Mouse (Mus musculus) limb, embryonic 10.5 days (tissue): ENCODE results near the gene Grik4. TPM values are rescaled to one million over a fixed set of nuclear protein-coding genes. Genes with fewer than 3 reads are reported as not detected.

Experiments used
- DNase-seq: peaks from one replicate; pipeline ENCODE4 v3.0.0-alpha.2; 2017; ENCODE audit warnings: low spot score
- H3K27ac ChIP-seq: fragments of 300-500 bp; sonication (generic); 2 replicates; pipeline ENCODE4 v1.5.1; 2016; ENCODE audit warnings: mild to moderate bottlenecking
- H3K27me3 ChIP-seq: fragments of 300-500 bp; sonication (generic); 2 replicates; pipeline ENCODE4 v1.6.1; 2016; ENCODE audit warnings: low read depth, mild to moderate bottlenecking; ENCODE audit not compliant: poor library complexity, severe bottlenecking
- H3K36me3 ChIP-seq: fragments of 300-500 bp; sonication (generic); 2 replicates; pipeline ENCODE4 v1.6.1; 2016; ENCODE audit warnings: mild to moderate bottlenecking, moderate library complexity
- H3K4me1 ChIP-seq: fragments of 300-500 bp; sonication (generic); 2 replicates; pipeline ENCODE4 v1.6.1; 2016
- H3K4me3 ChIP-seq: fragments of 300-500 bp; sonication (generic); 2 replicates; pipeline ENCODE4 v1.5.1; 2016; ENCODE audit warnings: mild to moderate bottlenecking, moderate library complexity
- H3K9me3 ChIP-seq: fragments of 300-500 bp; sonication (generic); replicated peaks from 2 replicates; pipeline ENCODE4 v1.6.1; 2016; ENCODE audit warnings: mild to moderate bottlenecking
- WGBS: fragments of 180-500 bp; shearing (Covaris S2); methylation state at CpG from one replicate; pipeline ENCODE4 v1.1.7; 2016; 5-methylcytosine and 5-hydroxymethylcytosine counted together
- polyA plus RNA-seq: library from polyadenylated mRNA; unstranded; fragments of >200 nt; fragmentation: Nextera tagmentation; extraction: Ambion mirVana; gene quantifications from 2 replicates; pipeline ENCODE4 v1.2.1, GENCODE M21; 2016

Grik4 gene
- polyA plus RNA-seq, 1 experiment from 2014 or later, result 2.2 TPM

GRCm38 (mm10) chr9:42503709-42504108, 440.6 kb downstream of the Grik4 start:
- Histone ChIP-seq H3K36me3 (no peaks in the 10 kb centered on the region), H3K9me3 (no peaks in the 10 kb centered on the region), H3K4me3 (no peak overlapping the region), H3K27me3 (no peaks in the 10 kb centered on the region), H3K27ac (no peak overlapping the region), H3K4me1 (peaks cover 13% of the 10 kb centered on the region)
- WGBS, result 76% methylated on average over 4 of the region's 4 CpGs
- no peak for DNase-seq

- H3K36me3 ChIP-seq, result no peaks in the 10 kb centered on the region
- no peak overlapping the region for H3K4me3 ChIP-seq
- no peaks in the 10 kb centered on the region for H3K27me3 ChIP-seq
- WGBS, result 71% methylated on average over 2 of the region's 2 CpGs
- no peaks in the 10 kb centered on the region for H3K9me3 ChIP-seq
- no peaks in the 10 kb centered on the region for H3K4me1 ChIP-seq
- no peak overlapping the region for H3K27ac ChIP-seq
- DNase-seq, result no peak
Measured at GRCm38 (mm10) chr9:42496296-42496695, 448.0 kb downstream of the Grik4 start.

GRCm38 (mm10) chr9:42491780-42492179, 452.5 kb downstream of the Grik4 start:
- DNase-seq, result no peak
- H3K9me3 ChIP-seq, result no peaks in the 10 kb centered on the region
- no peaks in the 10 kb centered on the region for H3K36me3 ChIP-seq
- 90% methylated on average over 9 of the region's 9 CpGs for WGBS
- H3K4me1 ChIP-seq, result no peaks in the 10 kb centered on the region
- H3K27me3 ChIP-seq, result no peaks in the 10 kb centered on the region
- no peak overlapping the region for H3K27ac ChIP-seq
- no peak overlapping the region for H3K4me3 ChIP-seq

GRCm38 (mm10) chr9:42490589-42491382, 453.5 kb downstream of the Grik4 start:
- H3K36me3 ChIP-seq, result no peaks in the 10 kb centered on the region
- no peaks in the 10 kb centered on the region for H3K4me1 ChIP-seq
- no peaks in the 10 kb centered on the region for H3K27me3 ChIP-seq
- DNase-seq, result no peak
- H3K9me3 ChIP-seq, result no peaks in the 10 kb centered on the region
- no peak overlapping the region for H3K27ac ChIP-seq
- WGBS, result 85% methylated on average over 16 of the region's 16 CpGs
- H3K4me3 ChIP-seq, result no peak overlapping the region

- DNase-seq, result no peak
- 94% methylated on average over 1 of the region's 1 CpGs for WGBS
- H3K4me3 ChIP-seq, result no peak overlapping the region
- peaks cover 5% of the 10 kb centered on the region for H3K4me1 ChIP-seq
- no peak overlapping the region for H3K27ac ChIP-seq
- H3K27me3 ChIP-seq, result no peaks in the 10 kb centered on the region
- H3K9me3 ChIP-seq, result no peaks in the 10 kb centered on the region
- H3K36me3 ChIP-seq, result no peaks in the 10 kb centered on the region
Measured at GRCm38 (mm10) chr9:42488071-42488470, 456.2 kb downstream of the Grik4 start.

GRCm38 (mm10) chr9:42486913-42487312, 457.4 kb downstream of the Grik4 start:
- no peak overlapping the region for H3K4me3 ChIP-seq
- 84% methylated on average over 4 of the region's 4 CpGs for WGBS
- H3K4me1 ChIP-seq, result peaks cover 5% of the 10 kb centered on the region
- no peaks in the 10 kb centered on the region for H3K36me3 ChIP-seq
- no peak overlapping the region for H3K27ac ChIP-seq
- H3K27me3 ChIP-seq, result no peaks in the 10 kb centered on the region
- no peak for DNase-seq
- H3K9me3 ChIP-seq, result no peaks in the 10 kb centered on the region

GRCm38 (mm10) chr9:42484667-42485066, 459.6 kb downstream of the Grik4 start:
- DNase-seq, result no peak
- Histone ChIP-seq H3K9me3 (no peaks in the 10 kb centered on the region), H3K27me3 (no peaks in the 10 kb centered on the region), H3K27ac (no peak overlapping the region), H3K4me3 (no peak overlapping the region), H3K4me1 (peaks cover 5% of the 10 kb centered on the region), H3K36me3 (no peaks in the 10 kb centered on the region)
- 96% methylated on average over 1 of the region's 1 CpGs for WGBS

GRCm38 (mm10) chr9:42482944-42483343, 461.3 kb downstream of the Grik4 start:
- Histone ChIP-seq H3K36me3 (no peaks in the 10 kb centered on the region), H3K9me3 (no peaks in the 10 kb centered on the region), H3K4me1 (peaks cover 5% of the 10 kb centered on the region), H3K27me3 (no peaks in the 10 kb centered on the region), H3K4me3 (no peak overlapping the region), H3K27ac (no peak overlapping the region)
- no peak for DNase-seq
- 88% methylated on average over 1 of the region's 1 CpGs for WGBS

GRCm38 (mm10) chr9:42476166-42476565, 468.1 kb downstream of the Grik4 start:
- H3K9me3 ChIP-seq, result no peaks in the 10 kb centered on the region
- 90% methylated on average over 4 of the region's 4 CpGs for WGBS
- no peaks in the 10 kb centered on the region for H3K36me3 ChIP-seq

GRCm38 (mm10) chr9:42474244-42474643, 470.0 kb downstream of the Grik4 start:
- 88% methylated on average over 8 of the region's 8 CpGs for WGBS
- Histone ChIP-seq H3K36me3 (peaks cover 4% of the 10 kb centered on the region; the same call in 1 of the 2 replicates), H3K27me3 (no peaks in the 10 kb centered on the region), H3K9me3 (no peaks in the 10 kb centered on the region), H3K4me3 (no peak overlapping the region), H3K27ac (no peak overlapping the region), H3K4me1 (peaks cover 11% of the 10 kb centered on the region)
- no peak for DNase-seq

More at GRCm38 (mm10) chr9:42476166-42476565, 468.1 kb downstream of the Grik4 start:
- Histone ChIP-seq H3K27ac (no peak overlapping the region), H3K27me3 (no peaks in the 10 kb centered on the region), H3K4me1 (peaks cover 4% of the 10 kb centered on the region), H3K4me3 (no peak overlapping the region)
- DNase-seq, result no peak

- H3K27me3 ChIP-seq, result no peaks in the 10 kb centered on the region
- H3K4me3 ChIP-seq, result peak overlapping the region; percentile 93
- H3K9me3 ChIP-seq, result no peaks in the 10 kb centered on the region
- H3K4me1 ChIP-seq, result peaks cover 11% of the 10 kb centered on the region
- peak; percentile 95 for DNase-seq
- 7% methylated on average over 49 of the region's 49 CpGs for WGBS
- H3K27ac ChIP-seq, result peak overlapping the region; percentile 89
- H3K36me3 ChIP-seq, result peaks cover 4% of the 10 kb centered on the region; the same call in 1 of the 2 replicates
Measured at GRCm38 (mm10) chr9:42471921-42472747, 472.2 kb downstream of the Grik4 start.

- H3K36me3 ChIP-seq, result peaks cover 8% of the 10 kb centered on the region; the same call in 1 of the 2 replicates
- H3K27me3 ChIP-seq, result no peaks in the 10 kb centered on the region
- peak overlapping the region; percentile 93 for H3K4me3 ChIP-seq
- 50% methylated on average over 4 of the region's 4 CpGs for WGBS
- no peak overlapping the region for H3K27ac ChIP-seq
- DNase-seq, result no peak
- H3K9me3 ChIP-seq, result no peaks in the 10 kb centered on the region
- H3K4me1 ChIP-seq, result peaks cover 11% of the 10 kb centered on the region
Measured at GRCm38 (mm10) chr9:42471214-42471613, 473.1 kb downstream of the Grik4 start.

- no peak for DNase-seq
- Histone ChIP-seq H3K9me3 (no peaks in the 10 kb centered on the region), H3K4me1 (peaks cover 11% of the 10 kb centered on the region), H3K27ac (no peak overlapping the region), H3K4me3 (no peak overlapping the region), H3K36me3 (peaks cover 8% of the 10 kb centered on the region; the same call in 1 of the 2 replicates), H3K27me3 (no peaks in the 10 kb centered on the region)
- WGBS, result 95% methylated on average over 15 of the region's 15 CpGs
Measured at GRCm38 (mm10) chr9:42469323-42469722, 475.0 kb downstream of the Grik4 start.
